Mouse (Mus musculus): ENCODE results near the gene Zfp978.
"Not testable (repeated sequence)": the region's sequence is repeated elsewhere in the genome, so short reads cannot be mapped to it uniquely, and the experiment has no call there.

The Zfp978 gene

DNA sequence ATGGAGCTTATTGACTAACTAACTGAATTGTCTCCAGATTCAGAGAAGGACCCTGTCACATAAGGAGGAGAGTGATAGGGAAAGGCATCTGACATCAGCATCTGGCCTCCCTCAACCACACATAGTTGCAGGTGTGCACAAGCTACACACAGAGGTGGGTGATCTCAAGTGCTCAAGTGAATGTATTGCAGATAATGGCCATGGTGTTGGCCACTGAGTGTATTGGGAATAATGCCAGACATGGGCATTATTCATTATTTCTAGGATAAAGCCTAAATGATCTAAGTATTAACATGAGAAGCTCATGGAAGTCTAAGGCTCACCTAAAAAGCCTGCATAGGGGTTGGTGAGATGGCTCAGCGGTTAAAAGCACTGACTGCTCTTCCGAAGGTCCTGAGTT is 10.6 kb upstream of the Zfp978 start:
- not testable (repeated sequence) for DNase-seq (ENCODE audit: low spot score)

DNA sequence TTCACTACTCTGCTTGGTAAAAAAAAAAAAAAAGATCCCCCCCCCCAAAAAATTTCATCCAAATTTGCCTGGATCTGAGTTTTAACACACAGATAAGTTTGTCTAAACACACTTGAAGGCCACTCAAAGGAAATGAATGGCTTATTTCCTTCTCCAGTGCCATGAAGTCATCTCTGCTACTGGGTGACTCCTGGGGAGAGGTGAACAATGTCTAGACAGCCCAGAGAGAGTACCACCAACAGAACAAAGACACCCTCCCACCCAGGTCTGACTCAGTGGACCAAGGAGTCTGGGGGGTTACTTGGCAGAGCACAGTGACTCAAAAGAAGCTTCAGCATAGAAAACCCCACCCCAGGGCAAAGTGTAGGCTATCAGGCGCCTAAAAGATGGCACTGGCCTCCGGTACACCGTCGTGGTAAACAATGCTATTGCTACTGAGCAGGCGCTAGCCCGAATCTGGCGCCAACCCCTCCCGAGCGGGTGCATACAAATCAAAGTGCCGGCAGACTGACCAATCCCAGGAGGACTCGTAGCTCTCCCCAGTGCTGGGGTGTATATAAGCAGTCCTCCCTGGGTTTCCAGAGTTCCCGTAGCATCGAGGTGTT is 9.6 kb upstream of the Zfp978 start:
- DNase-seq (ENCODE audit: low spot score) = not testable (repeated sequence)

DNA sequence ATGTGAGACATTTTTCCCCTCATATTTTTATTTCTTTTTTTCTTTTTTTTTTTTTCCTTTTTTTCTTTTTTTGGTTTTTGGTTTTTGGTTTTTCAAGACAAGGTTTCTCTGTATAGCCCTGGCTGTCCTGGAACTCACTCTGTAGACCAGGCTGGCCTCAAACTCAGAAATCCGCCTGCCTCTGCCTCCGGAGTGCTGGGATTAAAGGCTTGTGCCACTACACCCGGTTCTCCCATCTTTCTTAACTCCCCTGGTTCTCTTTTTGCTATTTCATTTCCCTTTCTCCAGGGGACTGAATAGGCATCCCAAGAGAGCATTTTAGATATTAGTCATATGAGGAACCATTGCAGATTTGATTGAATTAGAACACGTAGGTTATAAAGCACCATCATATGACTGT is 7.5 kb upstream of the Zfp978 start:
- DNase-seq (ENCODE audit: low spot score) = not testable (repeated sequence)

DNA sequence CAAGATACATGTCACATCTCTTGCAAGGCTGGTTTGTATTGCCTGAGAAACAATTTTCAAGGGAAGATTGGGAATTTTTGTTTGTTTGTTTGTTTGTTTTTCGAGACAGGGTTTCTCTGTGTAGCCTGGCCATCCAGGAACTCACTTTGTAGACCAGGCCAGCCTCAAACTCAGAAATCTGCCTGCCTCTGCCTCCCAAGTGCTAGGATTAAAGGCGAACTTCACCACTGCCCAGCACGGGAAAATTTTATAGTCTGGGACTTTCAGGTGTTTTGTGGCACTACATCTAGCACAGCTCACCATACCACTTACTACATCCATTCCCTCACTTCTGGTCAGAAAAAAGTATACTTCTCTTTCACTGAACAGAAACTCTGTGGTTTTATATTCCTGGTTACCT is 5.1 kb upstream of the Zfp978 start:
- DNase-seq (ENCODE audit: low spot score) = not testable (repeated sequence)

DNA sequence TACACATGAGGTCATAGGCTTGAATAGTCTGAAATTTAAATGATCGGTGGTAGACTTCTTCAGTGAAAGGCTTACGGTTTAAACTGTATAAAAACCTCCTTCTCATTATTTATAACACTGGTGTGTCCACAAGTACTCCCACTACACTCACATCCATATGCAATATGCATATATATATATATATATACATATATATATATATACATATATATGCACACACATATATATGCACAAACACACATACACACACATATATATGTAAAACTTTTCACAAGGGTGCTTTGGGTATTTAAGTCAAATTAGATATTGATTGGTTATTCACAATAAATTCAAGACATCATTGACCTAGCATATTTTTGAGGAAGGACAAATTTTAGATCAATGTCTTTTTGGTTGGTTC is 3.9 kb upstream of the Zfp978 start:
- DNase-seq (ENCODE audit: low spot score) = not testable (repeated sequence)

DNA sequence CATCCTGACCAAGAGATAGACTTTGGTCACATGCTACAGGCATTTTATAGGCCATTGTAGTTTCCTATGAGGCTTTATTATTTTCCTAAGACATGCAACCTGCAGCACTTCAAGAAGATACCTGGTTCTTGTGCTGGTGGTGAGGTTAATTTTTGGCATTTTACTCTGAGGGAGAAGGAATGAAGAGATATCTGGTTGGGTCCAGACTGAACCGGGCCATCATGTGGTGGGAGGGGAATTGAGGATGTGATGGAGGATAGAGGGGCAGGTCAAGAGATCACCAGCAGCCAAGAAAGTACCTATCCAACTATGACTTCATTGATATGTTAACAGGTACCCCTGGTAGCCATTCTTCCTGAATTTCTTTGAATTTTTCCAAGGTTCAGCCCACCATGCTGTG is 769 bp downstream of the Zfp978 start:
- not testable (repeated sequence) for DNase-seq (ENCODE audit: low spot score)

DNA sequence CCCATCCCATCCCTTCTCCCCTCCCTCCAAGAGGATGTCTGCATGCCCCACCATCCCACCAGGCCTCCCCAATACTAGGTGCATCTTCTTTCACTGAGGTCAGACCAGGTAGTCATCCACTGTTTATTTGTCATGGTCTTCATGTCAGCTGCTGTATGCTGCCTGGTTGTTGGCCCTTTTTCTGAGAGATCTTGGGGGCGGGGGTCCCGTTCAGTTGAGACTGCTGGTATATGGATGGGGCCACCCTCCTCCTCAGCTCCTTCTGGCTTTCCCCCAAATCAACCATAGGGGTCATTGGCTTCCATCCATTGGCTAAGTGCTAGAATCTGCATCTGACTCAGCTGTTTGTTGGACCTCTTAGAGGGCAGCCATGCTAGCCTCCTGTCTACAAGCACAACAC is 8.5 kb downstream of the Zfp978 start:
- DNase-seq (ENCODE audit: low spot score) = not testable (repeated sequence)

DNA sequence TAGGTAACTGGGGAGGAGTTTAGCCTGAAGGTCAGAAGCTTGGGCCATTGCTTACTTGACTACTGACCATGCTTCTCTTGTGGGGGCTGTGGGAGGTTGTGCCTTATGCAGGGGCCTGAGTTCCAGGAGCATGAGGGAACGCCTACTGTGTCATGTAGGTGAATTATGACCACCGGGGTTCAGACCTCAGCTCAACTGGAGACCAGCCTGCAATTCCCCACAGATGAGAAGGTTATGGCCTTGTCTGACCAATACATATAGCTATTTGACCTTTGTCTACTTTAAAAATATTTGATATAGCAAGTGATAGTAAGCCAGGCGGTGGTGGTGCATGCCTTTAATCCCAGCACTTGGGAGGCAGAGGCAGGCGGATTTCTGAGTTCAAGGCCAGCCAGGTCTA is 22.1 kb downstream of the Zfp978 start:
- not testable (repeated sequence) for DNase-seq (ENCODE audit: low spot score)

DNA sequence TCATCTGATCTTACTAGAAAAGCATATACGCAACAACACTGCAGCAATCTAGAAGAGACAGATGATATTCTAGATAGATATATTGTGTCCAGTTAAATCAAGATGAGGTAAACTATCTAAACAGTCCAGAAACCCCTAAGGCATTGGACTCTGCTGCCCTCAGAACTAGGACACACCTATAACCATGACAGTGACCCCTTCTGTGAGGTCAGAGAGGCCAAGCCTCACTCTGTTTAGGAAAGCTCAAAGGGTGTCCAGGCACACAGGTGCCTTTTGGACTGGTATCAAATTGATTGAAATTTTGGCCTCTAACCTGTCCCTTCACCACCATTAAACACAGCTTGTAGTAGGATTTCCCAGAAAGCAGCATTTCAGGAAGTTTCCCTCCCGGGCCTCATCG is 36.1 kb downstream of the Zfp978 start:
- not testable (repeated sequence) for DNase-seq (ENCODE audit: low spot score)

DNA sequence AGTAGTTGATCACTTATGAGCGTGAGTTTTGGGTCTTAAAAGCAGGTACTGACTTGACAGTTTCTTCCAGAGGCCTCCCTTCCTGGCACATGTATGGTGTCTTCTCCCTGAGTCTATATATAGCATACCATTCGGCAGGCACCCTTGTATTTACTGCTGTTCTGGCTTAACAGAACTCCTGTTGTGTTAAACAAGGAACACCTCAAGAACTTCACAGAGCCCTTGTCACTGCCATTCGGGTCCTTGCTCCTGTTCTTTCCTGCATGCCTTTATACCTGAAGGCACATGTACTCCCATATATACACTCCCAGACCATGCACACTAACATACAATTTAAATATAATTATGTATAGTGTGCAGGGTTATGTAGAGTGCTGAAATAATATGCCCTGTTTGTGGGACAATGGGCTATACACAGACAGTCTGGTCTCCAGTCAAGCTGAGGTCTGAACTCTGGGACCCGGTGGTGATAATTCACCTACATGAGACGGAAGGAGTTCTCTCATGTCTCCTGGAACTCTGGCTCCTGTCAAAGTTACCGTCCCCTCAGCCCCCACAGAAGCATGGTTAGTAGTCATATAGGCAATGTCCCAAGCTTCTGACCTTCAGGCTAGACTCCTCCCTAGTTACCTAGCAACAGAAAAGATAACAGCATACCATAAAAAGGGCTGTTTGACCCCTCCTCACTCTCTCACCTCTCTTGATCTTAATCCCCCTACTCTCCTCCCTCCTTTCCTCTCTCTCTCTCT is 37.0 kb downstream of the Zfp978 start:
- DNase-seq (ENCODE audit: low spot score) = not testable (repeated sequence)

DNA sequence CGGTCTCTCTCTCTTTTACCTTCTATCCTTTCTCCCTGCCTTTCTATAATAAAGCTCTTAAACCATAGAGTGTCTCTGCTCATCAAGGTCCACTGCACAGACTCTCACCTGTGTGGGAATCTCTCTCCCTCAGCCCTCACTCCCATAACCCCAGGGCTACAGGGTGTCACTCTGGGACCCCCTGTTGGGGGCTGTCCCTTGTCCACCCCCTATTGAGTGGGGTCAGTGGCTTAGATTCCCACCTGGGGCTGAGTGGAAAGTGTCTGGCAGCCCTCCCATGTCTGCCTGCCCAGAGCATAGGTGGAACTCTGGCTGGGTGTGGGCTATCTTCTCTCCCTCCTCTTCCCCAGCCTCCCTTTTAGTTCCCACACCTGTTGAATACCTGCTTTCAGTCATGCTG is 37.6 kb downstream of the Zfp978 start:
- DNase-seq (ENCODE audit: low spot score) = not testable (repeated sequence)

DNA sequence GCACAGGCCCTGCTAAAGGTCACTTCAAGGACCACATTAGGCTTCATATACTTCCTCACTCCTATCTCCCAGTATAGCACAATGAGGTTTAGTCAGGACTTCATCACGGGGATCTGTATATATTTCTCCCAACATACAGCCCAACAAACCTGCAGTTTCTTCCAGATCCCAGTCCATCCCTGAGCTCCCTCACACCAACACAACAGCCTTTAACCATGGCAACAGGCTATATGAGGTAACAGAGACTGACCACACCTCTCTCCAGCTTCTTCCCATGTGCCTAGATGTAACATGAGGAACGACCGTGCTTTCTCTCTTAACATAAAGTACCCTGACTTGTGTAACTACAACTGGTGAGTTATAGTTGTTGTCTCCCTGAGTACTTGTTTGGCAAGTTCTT is 38.4 kb downstream of the Zfp978 start:
- not testable (repeated sequence) for DNase-seq (ENCODE audit: low spot score)

DNA sequence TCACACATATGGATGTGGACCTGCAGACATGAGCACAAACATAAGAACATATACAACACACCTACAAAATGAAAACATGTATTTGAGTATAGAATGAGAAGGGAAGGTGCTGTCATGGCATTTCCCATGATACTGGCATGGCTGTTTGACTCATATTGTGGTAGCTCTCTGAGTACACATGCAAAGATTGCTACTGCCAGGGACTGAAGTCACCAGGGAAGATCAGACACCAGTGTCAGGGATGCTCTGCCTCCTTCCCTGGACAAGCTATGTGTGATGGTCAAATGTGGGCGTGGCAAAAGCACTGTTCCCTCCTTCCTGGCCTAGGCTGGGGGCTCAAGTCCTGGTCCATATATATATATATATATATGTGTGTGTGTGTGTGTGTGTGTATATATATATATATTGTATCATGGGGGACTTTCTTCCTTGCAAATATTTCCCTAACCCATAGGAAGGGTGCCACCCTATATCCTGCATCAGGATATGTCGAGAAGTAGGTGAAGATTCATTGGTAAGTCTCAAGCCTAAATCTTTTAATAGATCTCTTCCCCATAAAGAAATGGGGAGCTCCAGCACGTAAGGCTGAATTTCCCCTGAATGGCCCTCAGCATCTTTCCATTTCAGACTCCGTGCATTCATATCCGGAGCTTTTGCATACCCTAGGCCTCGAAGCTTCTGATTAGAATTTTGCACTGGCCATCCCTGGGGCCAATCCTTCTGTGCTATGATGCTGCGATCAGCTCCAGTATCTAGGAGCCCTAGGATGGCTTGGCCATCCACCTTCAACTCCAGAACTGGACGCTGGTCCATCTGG is 39.1 kb downstream of the Zfp978 start:
- not testable (repeated sequence) for DNase-seq (ENCODE audit: low spot score)

DNA sequence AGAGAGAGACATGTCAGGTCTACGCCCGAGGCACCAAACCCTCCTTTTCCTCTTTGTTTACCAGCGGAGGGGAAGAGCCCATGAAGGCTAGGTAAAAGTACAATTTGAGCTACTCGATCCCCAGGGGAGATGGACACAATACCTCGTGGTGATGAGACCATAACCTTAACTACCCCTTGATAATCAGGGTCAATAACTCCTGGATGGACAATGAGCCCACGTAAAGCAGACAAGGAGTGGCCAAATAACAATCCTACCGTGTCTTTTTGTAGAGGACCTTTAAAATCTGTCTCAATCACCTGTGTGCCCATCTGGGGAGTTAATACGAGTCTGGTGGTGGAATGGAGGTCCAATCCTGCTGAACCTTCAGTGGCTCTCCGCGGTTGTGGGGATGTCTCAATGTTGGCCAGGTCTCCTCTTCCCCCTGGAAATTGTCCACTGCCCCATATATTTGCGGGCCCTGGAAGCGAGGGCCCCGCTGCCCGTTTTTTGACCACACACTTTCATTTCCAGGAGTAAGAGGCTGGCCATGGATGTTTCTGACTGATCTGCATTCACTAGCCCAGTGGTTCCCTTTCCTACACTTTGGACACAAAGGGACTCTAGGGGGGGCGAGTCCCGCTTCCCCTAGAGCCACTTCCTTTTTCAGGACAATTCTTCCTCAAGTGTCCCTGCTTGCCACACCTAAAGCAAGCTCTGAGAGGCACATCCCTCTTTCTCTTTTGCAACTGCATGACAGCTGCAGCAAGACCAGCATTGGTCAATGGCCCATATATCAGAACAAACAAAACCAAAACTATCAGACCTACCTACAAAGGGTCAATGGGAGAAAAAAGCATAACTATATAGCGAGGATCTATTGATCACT is 40.0 kb downstream of the Zfp978 start:
- DNase-seq (ENCODE audit: low spot score) = not testable (repeated sequence)

DNA sequence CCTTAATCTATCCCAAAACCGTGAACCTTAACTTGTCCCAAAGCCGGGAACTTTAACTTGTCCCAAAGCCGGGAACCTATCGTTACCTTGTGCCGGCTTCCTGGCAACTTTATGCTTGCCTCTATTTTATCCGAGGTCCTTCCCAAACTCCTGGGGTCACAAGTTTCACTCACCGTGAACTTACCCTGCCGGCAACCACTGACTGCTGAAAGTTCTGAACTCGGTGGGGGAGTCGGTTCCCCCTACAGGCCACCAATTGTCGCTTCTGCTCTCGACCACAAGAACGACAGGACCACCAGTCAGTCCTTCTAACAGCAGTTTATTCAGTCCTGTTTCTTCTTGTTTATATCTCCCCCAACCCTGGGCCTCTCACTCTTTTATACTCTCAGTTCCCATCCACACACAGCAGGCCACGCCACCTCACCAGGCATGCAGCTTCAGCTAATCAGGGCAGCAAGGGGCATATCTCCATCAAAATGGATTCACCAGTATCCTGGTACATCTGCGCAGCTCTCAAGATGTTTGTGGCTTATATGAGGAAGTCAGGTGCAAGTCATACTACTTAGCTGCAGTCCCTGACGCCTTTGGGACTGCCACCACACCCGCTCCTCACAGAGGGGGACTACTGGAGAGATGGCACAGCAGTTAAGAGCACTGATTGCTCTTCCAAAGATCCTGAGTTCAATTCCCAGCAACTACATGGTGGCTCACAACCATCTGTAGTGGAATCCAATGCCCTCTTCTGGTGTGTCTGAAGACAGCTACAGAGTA is 40.8 kb downstream of the Zfp978 start:
- not testable (repeated sequence) for DNase-seq (ENCODE audit: low spot score)

DNA sequence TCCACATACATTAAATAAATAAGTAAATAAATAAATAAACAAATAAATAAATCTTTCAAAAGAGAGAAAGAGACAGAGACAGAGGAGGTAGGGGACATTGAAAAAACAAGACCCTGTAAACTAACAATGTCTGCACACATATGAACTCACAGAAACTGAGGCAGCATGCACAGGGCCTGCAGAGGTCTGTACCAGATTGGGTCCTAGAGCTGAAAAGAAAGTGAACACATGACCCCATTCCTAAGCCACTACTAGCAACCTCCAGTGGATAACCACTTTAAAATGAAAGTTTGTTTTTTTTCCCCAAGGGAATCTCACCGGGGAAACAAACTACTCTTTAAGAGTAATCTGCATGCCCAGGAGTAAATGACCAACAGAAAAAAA is 41.4 kb downstream of the Zfp978 start:
- DNase-seq (ENCODE audit: low spot score) = not testable (repeated sequence)

DNA sequence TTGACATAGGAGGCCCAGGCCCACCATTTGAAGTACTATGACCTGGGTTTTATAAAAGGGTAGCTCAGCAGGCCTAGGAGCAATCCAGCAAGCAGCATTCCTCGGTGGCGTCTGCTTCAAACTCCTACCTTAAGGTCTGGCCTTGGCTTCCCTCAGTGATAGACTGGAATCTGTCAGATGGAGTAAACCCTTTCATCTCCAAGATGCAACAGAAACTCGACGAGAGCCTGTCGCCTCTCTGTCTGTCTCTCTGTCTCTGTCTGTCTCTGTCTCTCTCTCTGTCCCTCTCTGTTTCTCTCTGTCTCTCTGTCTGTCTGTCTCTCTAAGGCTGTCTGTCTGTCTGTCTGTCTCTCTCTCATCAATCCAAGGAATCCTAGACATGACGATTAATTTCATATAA is 42.4 kb downstream of the Zfp978 start:
- not testable (repeated sequence) for DNase-seq (ENCODE audit: low spot score)

DNA sequence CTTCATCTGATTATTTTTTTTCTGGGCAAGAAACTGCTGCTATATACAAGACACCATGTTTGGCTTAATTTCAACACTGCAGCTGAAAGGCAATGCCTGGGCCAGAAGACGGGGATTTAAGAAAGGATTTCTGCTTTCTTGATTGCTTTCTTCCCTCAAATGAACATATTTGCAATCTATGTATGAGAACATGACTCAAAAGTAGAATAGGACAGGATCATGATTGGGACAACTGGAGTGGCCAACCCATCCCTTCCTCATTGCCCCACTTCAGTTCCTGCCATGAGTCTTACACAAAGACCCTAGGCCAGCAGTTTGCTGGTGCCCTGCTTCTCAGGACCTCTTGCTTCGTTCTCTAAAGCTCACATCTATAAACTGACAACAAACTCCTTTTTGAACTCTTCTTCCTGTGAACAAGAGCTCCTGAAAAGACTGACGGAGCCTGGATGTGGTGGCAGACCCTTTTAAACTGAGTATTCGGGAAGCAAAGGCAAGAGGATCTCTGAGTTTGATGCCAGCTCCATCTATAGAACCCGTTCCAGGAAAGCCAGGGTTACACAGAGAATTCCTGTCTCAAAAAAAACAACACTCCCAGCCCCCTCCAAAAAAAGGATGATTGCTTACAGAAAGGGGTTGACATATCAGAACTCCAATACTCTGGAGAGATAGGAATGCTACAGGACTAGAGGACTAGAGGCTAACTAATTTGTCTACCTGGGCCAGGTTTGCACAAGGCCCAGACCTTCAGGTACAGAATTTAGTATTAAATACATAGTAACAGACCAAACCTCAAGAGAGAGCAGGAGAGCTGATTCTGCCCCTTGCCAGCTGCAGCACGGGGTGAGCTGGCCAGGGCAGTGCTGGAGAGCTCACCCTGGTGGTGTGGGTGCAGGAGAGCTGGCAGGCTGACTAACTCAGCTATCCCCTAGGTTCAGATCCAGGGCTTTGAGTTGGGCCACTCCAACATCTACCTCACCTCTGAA is 43.1 kb downstream of the Zfp978 start:
- DNase-seq (ENCODE audit: low spot score) = not testable (repeated sequence)

DNA sequence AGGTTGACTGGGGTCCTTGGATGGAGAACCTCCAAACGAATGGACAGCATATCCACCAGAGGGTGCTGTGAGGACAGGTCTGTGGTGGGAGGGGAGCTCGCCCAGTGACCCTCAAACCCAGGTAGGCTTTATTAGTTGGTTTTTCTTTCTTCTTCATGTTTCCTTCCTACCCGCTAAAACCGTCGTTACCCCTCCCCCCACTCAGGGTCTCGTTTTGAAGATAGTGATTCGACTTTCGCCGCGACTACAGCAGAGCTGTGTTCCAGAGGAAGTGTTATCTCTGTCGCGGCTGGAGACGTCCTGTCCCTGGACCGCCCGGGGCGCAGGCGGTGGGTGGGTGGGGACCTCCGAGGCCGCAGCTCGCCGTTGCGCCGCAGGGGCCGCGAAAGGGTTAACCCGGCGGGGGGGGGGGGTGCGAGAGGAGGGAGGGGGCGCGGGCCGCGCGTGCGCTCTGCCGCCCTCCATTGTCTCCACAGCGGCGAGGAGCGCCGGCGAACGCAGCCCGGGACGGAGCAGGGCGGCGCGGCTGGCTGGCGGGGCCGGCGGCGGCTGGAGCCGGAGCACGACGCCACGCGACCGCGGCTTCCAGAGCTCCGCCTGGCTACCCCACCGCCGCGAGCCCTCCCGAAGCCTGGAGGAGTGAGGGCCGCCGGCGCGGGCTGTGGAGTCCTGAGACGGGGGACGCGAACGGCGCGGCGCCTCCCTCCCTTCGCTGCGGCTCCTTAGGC is 45.8 kb downstream of the Zfp978 start:
- DNase-seq (ENCODE audit: low spot score) = no peak

All from spleen, adult 12 weeks (tissue).